Mouse (Mus musculus) kidney, adult 2 months (tissue): ENCODE measurements around the gene Cables2.

Source experiments
- CTCF ChIP-seq: fragments of 200-500 bp; conservative IDR thresholded peaks from 2 replicates; pipeline ENCODE4 v1.5.1; 2011; ENCODE audit warnings: low read depth, mild to moderate bottlenecking, control low read depth, low read length, moderate library complexity, mixed read lengths; ENCODE audit not compliant: insufficient read depth, insufficient read length
- POLR2A ChIP-seq: fragments of 200-500 bp; IDR thresholded peaks from one replicate; pipeline ENCODE4 v1.6.1; 2011; ENCODE audit warnings: low read depth, low read length, control low read depth

DNA sequence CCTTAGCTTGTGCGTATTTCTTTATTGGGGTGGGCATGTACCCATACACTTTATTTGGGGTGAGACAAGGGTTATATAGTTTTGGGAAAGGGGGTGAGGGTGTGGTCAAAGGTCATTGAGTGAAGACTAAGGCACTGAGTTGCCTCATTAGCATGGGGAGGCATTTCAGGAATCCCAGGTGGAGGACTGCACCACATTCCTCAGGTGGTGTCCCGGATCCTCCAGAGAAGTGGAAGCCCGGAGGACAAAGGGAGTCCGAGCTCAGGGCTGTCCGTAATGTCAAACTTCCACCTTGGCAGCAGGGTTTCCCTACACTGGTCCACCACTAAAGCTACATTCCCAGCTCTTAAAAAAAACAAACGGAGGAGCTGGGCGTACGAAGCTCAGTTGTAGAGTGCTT lies 19.6 kb upstream of the Cables2 start:
- TF ChIP-seq CTCF (no peak), POLR2A (no peak)
